Mouse (Mus musculus) erythroblast, embryonic 14.5 days (primary cell): ENCODE measurements around the gene Ccdc121.

Experiments used
- GATA1 ChIP-seq: IDR thresholded peaks from 2 replicates; pipeline ENCODE4 v1.6.1; 2012; ENCODE audit warnings: low read length, inconsistent platforms, mixed read lengths
- TAL1 ChIP-seq: IDR thresholded peaks from 3 replicates; pipeline ENCODE4 v1.6.1; 2012; ENCODE audit warnings: low read length, inconsistent platforms, mixed read lengths

DNA sequence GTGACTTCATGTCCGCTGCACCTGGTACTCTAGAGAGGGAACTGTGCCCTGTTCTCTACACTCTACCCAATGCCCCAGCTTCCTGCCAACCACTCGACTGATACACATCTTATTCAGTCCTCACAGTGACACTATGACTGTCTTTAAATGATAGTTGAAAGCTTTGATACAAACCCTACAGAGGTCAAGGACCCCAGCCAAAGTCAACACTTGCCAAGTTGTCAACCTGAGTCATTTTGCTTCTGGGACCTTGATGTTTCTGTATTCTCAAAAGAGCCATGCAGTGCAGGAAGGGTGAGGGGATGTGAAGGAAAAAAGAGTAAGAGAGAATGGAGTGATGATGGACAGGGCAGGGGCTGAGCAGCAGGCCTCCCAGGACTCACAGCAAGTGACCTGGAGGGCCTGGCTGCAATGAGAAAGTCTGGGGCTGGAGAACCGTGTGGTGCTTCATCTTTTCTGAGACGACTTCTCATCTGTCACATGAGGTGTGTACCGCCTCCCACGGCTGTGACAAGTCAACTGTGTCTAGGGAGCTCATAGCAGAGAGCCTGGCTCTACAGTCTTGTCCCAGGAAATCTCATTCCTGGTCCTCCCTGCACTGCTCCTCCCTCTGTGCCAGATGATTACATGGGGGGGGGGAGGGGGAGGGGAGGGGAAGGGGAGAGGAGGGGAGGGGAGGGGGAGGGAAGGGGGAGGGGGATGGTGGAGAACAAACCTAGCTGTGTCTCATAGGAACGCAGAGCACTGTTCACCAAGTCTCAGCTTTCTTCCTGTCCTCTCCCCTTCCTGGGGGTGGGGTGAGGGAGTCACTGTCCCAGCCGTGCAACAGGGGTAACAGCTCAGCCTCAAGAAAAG, 49.0 kb downstream of the Ccdc121 start:
- no peak for TF ChIP-seq TAL1
- no peak for TF ChIP-seq GATA1
